ENCODE assay signal across 16 mouse cellular contexts in the genomic region with DNA sequence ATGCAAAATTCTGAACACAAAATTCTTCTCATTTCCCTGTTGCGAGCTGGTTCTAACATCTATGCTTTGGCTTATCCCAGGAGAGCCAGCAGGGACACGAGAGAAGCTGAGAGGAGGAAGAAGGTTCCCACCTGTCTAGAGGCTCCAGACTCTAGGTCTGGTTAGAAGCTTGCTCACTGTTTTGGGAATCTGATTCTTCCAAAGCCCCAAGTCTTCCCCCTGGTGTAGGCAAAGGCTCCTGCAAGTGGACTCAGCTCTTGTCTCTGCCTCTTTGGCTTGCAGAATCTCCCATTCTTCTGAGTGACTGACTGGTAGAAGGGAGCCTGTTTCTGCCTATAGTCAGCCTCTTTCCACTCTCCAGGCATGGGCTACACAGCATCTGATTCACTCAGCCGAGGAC.
DNase-seq lines count a peak whose midpoint lies in the region; ATAC-seq and TF ChIP-seq lines count a peak whose summit lies in the region.
"Had no signal": no experiment of that assay in that cellular context is flagged by ENCODE, and none has a peak within 500 bp of the region (broad histone marks: within the 10 kb centered on the region; RNA-seq: fewer than 3 reads in every experiment).

No protein-coding gene starts in this region.

- 0 out of 2 replicates have a peak, but pooled peaks cover 2% of the 10 kb centered on the region for H3K27me3 ChIP-seq in heart, postnatal 0 days (ENCODE audit: control insufficient read depth, insufficient read depth, low read length)
- H3K27me3 ChIP-seq in heart, embryonic 12.5 days (replicated peaks) = no peaks in the 10 kb centered on the region
- H3K27me3 ChIP-seq in Patski = no peaks in the 10 kb centered on the region
- H3K27me3 ChIP-seq: embryonic facial prominence, embryonic 12.5 days had no signal

- no peak for TF ChIP-seq EP300 in heart, postnatal 0 days (IDR thresholded peaks at IDR 0.05; ENCODE audit: low read depth)

- peak; percentile 7 for DNase-seq in heart, postnatal 0 days (ENCODE audit: low spot score)
- no peak for DNase-seq in lung, adult 2 months
- DNase-seq in lung, postnatal 14 days = no peak
- no peak for DNase-seq in Patski (ENCODE audit: low read depth, low spot score)
- peak; percentile 6 for DNase-seq in lung, postnatal 10 days
- no peak for DNase-seq in spleen, postnatal 14 days (ENCODE audit: low spot score in 2 of 2)
- DNase-seq in adrenal gland, postnatal 14 days = no peak
- DNase-seq: B cell, adult 2 months; cerebellum, postnatal 36 days; gastrocnemius, postnatal 25 days; kidney, adult 18-20 months; retina, postnatal 1 day; thymus, postnatal 25 days had no signal

- in situ Hi-C loops in Patski (cut with MboI; ENCODE audit: low pct_unique_long_range_greater_than_20kb) = loop anchor here (5.0 to 10.0 kb wide), 5 partner anchors 110 to 362 kb away; no protein-coding TSS in a partner anchor

- H3K36me3 ChIP-seq in heart, postnatal 0 days (replicated peaks; ENCODE audit: control insufficient read depth, insufficient read depth, low read length) = no peaks in the 10 kb centered on the region
- no peaks in the 10 kb centered on the region for H3K36me3 ChIP-seq in heart, embryonic 12.5 days
- H3K36me3 ChIP-seq: embryonic facial prominence, embryonic 12.5 days had no signal

- POLR2A ChIA-PET in Patski (lab: Charles Lee) = interaction anchor here (0.6 to 1.4 kb wide), 2 partner anchors 268 to 298 kb away, joined by 3 to 7 read pairs; no protein-coding TSS in a partner anchor

- no peak overlapping the region for H3K27ac ChIP-seq in heart, postnatal 0 days (ENCODE audit: low read depth)
- H3K27ac ChIP-seq in heart, embryonic 12.5 days (ENCODE audit: poor library complexity, severe bottlenecking) = no peak overlapping the region
- H3K27ac ChIP-seq: embryonic facial prominence, embryonic 12.5 days had no signal

- no peak overlapping the region for H3K9ac ChIP-seq in heart, postnatal 0 days (replicated peaks; ENCODE audit: low read depth, low read length)
- no peak overlapping the region for H3K9ac ChIP-seq in heart, embryonic 12.5 days
- H3K9ac ChIP-seq: embryonic facial prominence, embryonic 12.5 days had no signal

- no peak for ATAC-seq in heart, postnatal 0 days (ENCODE audit: insufficient read depth, low read depth)
- no peak for ATAC-seq in heart, embryonic 12.5 days (ENCODE audit: insufficient number of reproducible peaks, low FRiP score)
- no peak for ATAC-seq in Patski

- no peak overlapping the region for H3K4me3 ChIP-seq in heart, postnatal 0 days (ENCODE audit: low read depth, low read length)
- no peak overlapping the region for H3K4me3 ChIP-seq in heart, embryonic 12.5 days
- H3K4me3 ChIP-seq in lung, adult 2 months (replicated peaks; ENCODE audit: extremely low read depth, low read depth, low read length) = no peak overlapping the region
- H3K4me3 ChIP-seq: embryonic facial prominence, embryonic 12.5 days had no signal

- H3K9me3 ChIP-seq in heart, postnatal 0 days (replicated peaks; ENCODE audit: control insufficient read depth, low read length) = no peaks in the 10 kb centered on the region
- no peaks in the 10 kb centered on the region for H3K9me3 ChIP-seq in heart, embryonic 12.5 days (replicated peaks)
- H3K9me3 ChIP-seq: embryonic facial prominence, embryonic 12.5 days had no signal

- H3K4me2 ChIP-seq in heart, postnatal 0 days (ENCODE audit: low read depth, low read length) = no peak overlapping the region
- no peak overlapping the region for H3K4me2 ChIP-seq in heart, embryonic 12.5 days
- H3K4me2 ChIP-seq: embryonic facial prominence, embryonic 12.5 days; midbrain, embryonic 11.5 days had no signal

- TF ChIP-seq CTCF in heart, postnatal 0 days (IDR thresholded peaks at IDR 0.05; ENCODE audit: low read depth) = 0 out of 2 replicates have a peak, but pooled peaks have one; percentile 9
- TF ChIP-seq CTCF in lung, adult 2 months (IDR thresholded peaks at IDR 0.05; ENCODE audit: insufficient read depth, low read length) = peak; percentile 15; the same call in 1 of the 2 replicates
- TF ChIP-seq CTCF in Patski (IDR thresholded peaks at IDR 0.05) = peak; percentile 68

- no peak for TF ChIP-seq POLR2A in lung, adult 2 months (IDR thresholded peaks at IDR 0.05; ENCODE audit: borderline replicate concordance, extremely low read depth, low read depth, low read length)

- WGBS in heart, postnatal 0 days = 64% methylated on average over 3 of the region's 3 CpGs
- whole genome bisulfite sequencing in heart, embryonic 12.5 days = 57% methylated on average over 3 of the region's 3 CpGs
- 67% methylated on average over 3 of the region's 3 CpGs for WGBS in lung, adult 2 months

- H3K4me1 ChIP-seq in heart, postnatal 0 days (ENCODE audit: control insufficient read depth, insufficient read depth) = no peaks in the 10 kb centered on the region
- H3K4me1 ChIP-seq in heart, embryonic 12.5 days (replicated peaks) = no peaks in the 10 kb centered on the region
- no peaks in the 10 kb centered on the region for H3K4me1 ChIP-seq in lung, adult 2 months (ENCODE audit: control insufficient read depth, insufficient read depth, low read length)
- H3K4me1 ChIP-seq: embryonic facial prominence, embryonic 12.5 days had no signal

- CTCF ChIA-PET in Patski (lab: Charles Lee) = interaction anchor here (0.7 to 3.4 kb wide), 14 partner anchors 9 to 346 kb away, joined by 3 to 21 read pairs (median 4); no protein-coding TSS in a partner anchor

Comparison
In these comparisons a context has a peak if more than half of its experiments do, and no peak if none do; other contexts are left out.
1. DNase-seq: peak in heart, postnatal 0 days (single experiment) and lung, postnatal 10 days (single experiment); none in lung, adult 2 months (single experiment), lung, postnatal 14 days (single experiment), Patski (single experiment), spleen, postnatal 14 days (0 of 2) and adrenal gland, postnatal 14 days (single experiment).
2. CTCF ChIP-seq: peak in every context shown above with its lines; median percentile 68 in Patski; 15 in lung, adult 2 months; 9 in heart, postnatal 0 days.